Mouse (Mus musculus): Measurements from ENCODE around the gene Foxn3. TPM values are rescaled to one million over a fixed set of nuclear protein-coding genes. Genes with fewer than 3 reads are reported as not detected.

Foxn3 gene
- total and polyA plus RNA-seq, 3 experiments: 9.7 to 26.8 (median 11.0) TPM

GRCm38 (mm10) chr12:99150126-99150525 is 413.3 kb downstream of the Foxn3 start:
- TF ChIP-seq JUND (conservative IDR thresholded peaks at IDR 0.05; ENCODE audit: low read depth, low read length) (no peak), SMC3 (IDR thresholded peaks at IDR 0.05; ENCODE audit: low read depth, low read length) (peak; percentile 87), ZMIZ1 (IDR thresholded peaks at IDR 0.05; ENCODE audit: low read depth, low read length) (no peak), RAD21 (IDR thresholded peaks at IDR 0.05; ENCODE audit: low read depth, low read length) (peak; percentile 57), CTCF (conservative IDR thresholded peaks at IDR 0.05 in 1 of 2, IDR thresholded peaks at IDR 0.05 in 1 of 2; ENCODE audit: low read depth in 2 of 2, low read length in 2 of 2) (peak; percentile 85 to 95)
- peaks cover 3% of the 10 kb centered on the region for H3K9me3 ChIP-seq (replicated peaks; ENCODE audit: low read length)
- in situ Hi-C loops (cut with MboI; ENCODE audit: low pct_ligation_motif_present, low pct_unique_long_range_greater_than_20kb, low sequenced_read_pairs) (loop anchor here (10.0 kb wide), 1 partner anchor 65 kb away; no protein-coding TSS in a partner anchor), dilution Hi-C loops (cut with MboI; ENCODE audit: extremely low pct_ligation_motif_present, extremely low pct_unique_long_range_greater_than_20kb, low sequenced_read_pairs) (no loop called here)
- H3K4me1 ChIP-seq (ENCODE audit: control insufficient read depth in 1 of 2, insufficient read depth in 2 of 2): no peaks in the 10 kb centered on the region
- no peak overlapping the region for H3K4me3 ChIP-seq (replicated peaks in 1 of 3; ENCODE audit: low read depth in 2 of 3, low read length in 2 of 3, poor library complexity in 1 of 3)
- no peak overlapping the region for H3K9ac ChIP-seq (ENCODE audit: insufficient read depth, low read depth)
- DNase-seq (ENCODE audit: extremely low read depth): peak; percentile 51
- no peak overlapping the region for H3K4me2 ChIP-seq (ENCODE audit: insufficient read depth, low read depth, poor library complexity, severe bottlenecking)
- H3K27me3 ChIP-seq (replicated peaks): no peaks in the 10 kb centered on the region
- H3K36me3 ChIP-seq (replicated peaks in 1 of 2; ENCODE audit: control insufficient read depth in 1 of 2, insufficient read depth in 1 of 2, low read length in 1 of 2): no peaks in the 10 kb centered on the region
- no peak overlapping the region for H3K27ac ChIP-seq (ENCODE audit: insufficient read depth, low read depth)
- H3K79me2 ChIP-seq (replicated peaks; ENCODE audit: control insufficient read depth, extremely low read depth, insufficient read depth, poor library complexity, severe bottlenecking): no peaks in the 10 kb centered on the region

- Histone ChIP-seq H3K79me2 (replicated peaks; ENCODE audit: control insufficient read depth, extremely low read depth, insufficient read depth, poor library complexity, severe bottlenecking) (no peaks in the 10 kb centered on the region), H3K36me3 (replicated peaks in 1 of 2; ENCODE audit: control insufficient read depth in 1 of 2, insufficient read depth in 1 of 2, low read length in 1 of 2) (no peaks in the 10 kb centered on the region), H3K9me3 (replicated peaks; ENCODE audit: low read length) (peaks cover 3% of the 10 kb centered on the region), H3K27me3 (replicated peaks) (no peaks in the 10 kb centered on the region), H3K9ac (ENCODE audit: insufficient read depth, low read depth) (no peak overlapping the region), H3K4me1 (ENCODE audit: control insufficient read depth in 1 of 2, insufficient read depth in 2 of 2) (no peaks in the 10 kb centered on the region), H3K4me2 (ENCODE audit: insufficient read depth, low read depth, poor library complexity, severe bottlenecking) (no peak overlapping the region), H3K4me3 (replicated peaks in 1 of 3; ENCODE audit: low read depth in 2 of 3, low read length in 2 of 3, poor library complexity in 1 of 3) (no peak overlapping the region), H3K27ac (ENCODE audit: insufficient read depth, low read depth) (no peak overlapping the region)
- TF ChIP-seq NELFE (IDR thresholded peaks at IDR 0.05; ENCODE audit: low read depth, low read length): no peak
- no peak for TF ChIP-seq PAX5 (IDR thresholded peaks at IDR 0.05; ENCODE audit: low read length)
- TF ChIP-seq SMC3 (IDR thresholded peaks at IDR 0.05; ENCODE audit: low read depth, low read length): no peak
- no peak for TF ChIP-seq EP300 (IDR thresholded peaks at IDR 0.05; ENCODE audit: low read length)
- no peak for TF ChIP-seq HCFC1 (IDR thresholded peaks at IDR 0.05; ENCODE audit: low read depth, low read length)
- TF ChIP-seq CTCF (conservative IDR thresholded peaks at IDR 0.05 in 1 of 2, IDR thresholded peaks at IDR 0.05 in 1 of 2; ENCODE audit: low read depth in 2 of 2, low read length in 2 of 2): no peak
- DNase-seq (ENCODE audit: extremely low read depth): no peak
- in situ Hi-C loops (cut with MboI; ENCODE audit: low pct_ligation_motif_present, low pct_unique_long_range_greater_than_20kb, low sequenced_read_pairs): no loop called here
- dilution Hi-C loops (cut with MboI; ENCODE audit: extremely low pct_ligation_motif_present, extremely low pct_unique_long_range_greater_than_20kb, low sequenced_read_pairs): no loop called here
Measured at GRCm38 (mm10) chr12:99149193-99149592, 414.2 kb downstream of the Foxn3 start.

Measured in CH12.LX (cell line).